Mouse (Mus musculus): ENCODE measurements around the gene Asic2.

- TF ChIP-seq TAL1 (IDR thresholded peaks at IDR 0.05; ENCODE audit: low read length): no peak
- no peak for TF ChIP-seq GATA1 (IDR thresholded peaks at IDR 0.05; ENCODE audit: low read length)
These were observed 707.0 kb downstream of the Asic2 start for GRCm38 (mm10) chr11:81261259-81261658.
